Mouse (Mus musculus) testis, adult 2 months (tissue): ENCODE data around the gene Ap3b1.

Source experiments
- CTCF ChIP-seq: fragments of 200-500 bp; IDR thresholded peaks from 2 replicates; pipeline ENCODE4 v1.5.1; 2012; ENCODE audit warnings: low read depth, mild to moderate bottlenecking, inconsistent platforms, low read length, moderate library complexity; ENCODE audit not compliant: control insufficient read depth, insufficient read depth, insufficient replicate concordance
- POLR2A ChIP-seq: fragments of 200-500 bp; IDR thresholded peaks from 2 replicates; pipeline ENCODE4 v1.6.1; 2012; ENCODE audit warnings: low read depth, mild to moderate bottlenecking, inconsistent platforms, low read length, moderate library complexity; ENCODE audit not compliant: control insufficient read depth

DNA sequence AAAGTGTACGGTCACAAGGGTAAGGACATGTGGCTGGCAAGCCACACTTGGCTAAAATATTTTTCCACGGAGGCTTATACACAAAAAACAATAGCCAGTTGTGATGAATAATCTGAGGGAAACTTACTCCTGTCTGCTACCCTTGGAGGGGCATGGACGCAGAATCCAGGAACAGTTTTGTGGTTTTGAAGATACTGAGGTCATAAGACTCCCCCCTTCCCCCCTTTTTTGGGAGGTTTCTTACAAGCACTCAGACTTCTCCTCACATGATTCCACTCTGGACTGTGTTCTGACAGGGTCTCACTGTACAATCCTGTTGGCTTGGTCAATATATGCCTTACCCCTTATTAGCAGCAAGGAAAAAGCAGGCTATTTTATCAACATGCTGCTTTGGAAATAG is 29.8 kb downstream of the Ap3b1 start:
- TF ChIP-seq CTCF, result no peak
- TF ChIP-seq POLR2A, result no peak
